Comparison of ENCODE assay signal across 30 mouse cellular contexts in genomic region chr16:63468851-63469250, GRCm38 (mm10).
"Had no signal": no experiment of that assay in that cellular context is flagged by ENCODE, and none has a peak within 500 bp of the region (broad histone marks: within the 10 kb centered on the region; RNA-seq: fewer than 3 reads in every experiment).

No protein-coding gene starts in this region.

- H3K9me3 ChIP-seq: heart, embryonic 12.5 days; heart, embryonic 13.5 days; heart, embryonic 15.5 days; hindbrain, embryonic 10.5 days; hindbrain, embryonic 12.5 days; hindbrain, embryonic 13.5 days; hindbrain, embryonic 15.5 days; intestine, embryonic 15.5 days; kidney, embryonic 15.5 days had no signal

- H3K4me1 ChIP-seq: heart, embryonic 15.5 days; hindbrain, embryonic 10.5 days; hindbrain, embryonic 12.5 days; hindbrain, embryonic 13.5 days; hindbrain, embryonic 15.5 days; intestine, embryonic 15.5 days; kidney, embryonic 15.5 days had no signal

- H3K4me3 ChIP-seq: heart, embryonic 12.5 days; heart, embryonic 13.5 days; heart, embryonic 15.5 days; hindbrain, embryonic 10.5 days; hindbrain, embryonic 12.5 days; hindbrain, embryonic 13.5 days; hindbrain, embryonic 15.5 days; intestine, embryonic 15.5 days; kidney, embryonic 15.5 days; layer of hippocampus, adult 2 months; left cerebral cortex, adult 2 months had no signal

- H3K36me3 ChIP-seq: heart, embryonic 12.5 days; heart, embryonic 13.5 days; heart, embryonic 15.5 days; hindbrain, embryonic 10.5 days; hindbrain, embryonic 12.5 days; hindbrain, embryonic 13.5 days; hindbrain, embryonic 15.5 days; intestine, embryonic 15.5 days; kidney, embryonic 15.5 days had no signal

- H3K9ac ChIP-seq: heart, embryonic 12.5 days; heart, embryonic 13.5 days; heart, embryonic 15.5 days; hindbrain, embryonic 12.5 days; hindbrain, embryonic 13.5 days; hindbrain, embryonic 14.5 days; hindbrain, embryonic 15.5 days; intestine, embryonic 15.5 days; kidney, embryonic 15.5 days had no signal

- H3K27ac ChIP-seq: heart, embryonic 13.5 days; heart, embryonic 15.5 days; hindbrain, embryonic 10.5 days; hindbrain, embryonic 12.5 days; hindbrain, embryonic 13.5 days; hindbrain, embryonic 14.5 days; hindbrain, embryonic 15.5 days; hindbrain, postnatal 0 days; intestine, embryonic 15.5 days; kidney, embryonic 15.5 days; kidney, postnatal 0 days; layer of hippocampus, adult 2 months; left cerebral cortex, adult 2 months had no signal

- H3K27me3 ChIP-seq: heart, embryonic 12.5 days; heart, embryonic 13.5 days; heart, embryonic 15.5 days; hindbrain, embryonic 12.5 days; hindbrain, embryonic 13.5 days; hindbrain, embryonic 15.5 days; intestine, embryonic 15.5 days; kidney, embryonic 15.5 days had no signal

- DNase-seq: heart, postnatal 10 days; heart, postnatal 14 days; heart, postnatal 36 days; heart, postnatal 4 days; kidney, adult 11 months; kidney, adult 18-20 months; kidney, adult 2 months; kidney, adult 8-10 months; kidney, adult 9 months; kidney, postnatal 10 days; kidney, postnatal 14 days; kidney, postnatal 25 days; kidney, postnatal 36 days; kidney, postnatal 4 days; layer of hippocampus, adult 9-11 months; layer of hippocampus, postnatal 36 days had no signal
